Mouse (Mus musculus): Measurements from ENCODE around the gene Atp5e. TPM values are rescaled to one million over a fixed set of nuclear protein-coding genes. Genes with fewer than 3 reads are reported as not detected.
A peak's percentile ranks its signal among the peaks of the same experiment; 100 is the strongest.

Atp5e gene
- total RNA-seq, 2 experiments from 2014 or later: 380 to 432 TPM

GRCm38 (mm10) chr2:174415731-174416310, 48.1 kb downstream of the Atp5e start, which contains the start of gene Nelfcd:
Gene Nelfcd, plus strand, starts transcription at chr2:174415804.
- DNase-seq (ENCODE audit: low spot score in 2 of 2): peak; percentile 89

- DNase-seq (ENCODE audit: low spot score in 2 of 2): no peak
These were observed 48.7 kb downstream of the Atp5e start for GRCm38 (mm10) chr2:174415001-174415730.

- no peak for DNase-seq (ENCODE audit: low spot score in 2 of 2)
These were observed 50.8 kb downstream of the Atp5e start for GRCm38 (mm10) chr2:174413127-174413526.

Other genes starting within 250 kb of the Atp5e start
- 1,000 to 10,000 TPM; 3,043 to 3,192 TPM for gene Gnas, start 179.8 kb downstream of the Atp5e start, total RNA-seq (2021)
- gene Gm20721, start 117.4 kb downstream of the Atp5e start, total RNA-seq (2021): 1 to 10 TPM; 2.1 to 2.2 TPM
- gene Nelfcd, start 48.3 kb downstream of the Atp5e start, total RNA-seq (2021): 10 to 100 TPM; 77.0 to 78.4 TPM
- gene Ctsz, start 25.1 kb downstream of the Atp5e start, total RNA-seq (2021): 100 to 1,000 TPM; 107 to 114 TPM
- 1 to 10 TPM; 1.4 to 2.7 TPM for gene Tubb1, start 13.4 kb downstream of the Atp5e start, total RNA-seq (2021)
- gene Prelid3b, start 9.0 kb upstream of the Atp5e start, total RNA-seq (2021): 100 to 1,000 TPM in 1 of 2 experiments, 10 to 100 TPM in 1; 98.1 to 101 TPM
- under 1 TPM; 0.20 to 0.28 TPM for gene Zfp831, start 179.4 kb upstream of the Atp5e start, total RNA-seq (2021)

All from adrenal gland, postnatal 4 days (tissue).